Mouse (Mus musculus): ENCODE results near the gene Rexo5.

DNA sequence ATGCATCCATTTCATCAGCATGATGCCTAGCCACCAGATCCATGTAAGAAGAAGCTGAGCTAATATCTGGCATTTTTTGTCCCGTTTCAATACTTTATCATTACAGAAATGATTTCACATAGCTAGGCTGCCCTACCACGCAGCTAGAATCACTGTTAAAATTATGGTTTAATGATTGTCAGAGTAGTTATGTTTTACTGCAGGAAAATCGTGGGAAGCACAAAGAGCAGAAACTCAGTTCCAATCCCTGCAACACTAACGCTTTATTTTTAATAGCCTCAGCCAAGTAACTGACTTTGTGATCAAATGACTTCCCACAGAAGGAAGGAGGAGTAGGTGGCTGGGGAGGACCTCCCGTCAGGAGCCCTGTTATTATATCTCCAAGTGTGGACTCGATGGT lies 26.8 kb upstream of the Rexo5 start:
- TF ChIP-seq GATA1 (IDR thresholded peaks at IDR 0.05; ENCODE audit: borderline replicate concordance, low read length) = no peak
- no peak for TF ChIP-seq FLI1 (IDR thresholded peaks at IDR 0.05; ENCODE audit: low read length)

Measured in megakaryocyte, embryonic 14.5 days (primary cell).